Mouse (Mus musculus): ENCODE results near the gene Synpr. TPM values are rescaled to one million over a fixed set of nuclear protein-coding genes. Genes with fewer than 3 reads are reported as not detected.

Gene Synpr
- total and polyA plus RNA-seq, 3 experiments: not detected

DNA sequence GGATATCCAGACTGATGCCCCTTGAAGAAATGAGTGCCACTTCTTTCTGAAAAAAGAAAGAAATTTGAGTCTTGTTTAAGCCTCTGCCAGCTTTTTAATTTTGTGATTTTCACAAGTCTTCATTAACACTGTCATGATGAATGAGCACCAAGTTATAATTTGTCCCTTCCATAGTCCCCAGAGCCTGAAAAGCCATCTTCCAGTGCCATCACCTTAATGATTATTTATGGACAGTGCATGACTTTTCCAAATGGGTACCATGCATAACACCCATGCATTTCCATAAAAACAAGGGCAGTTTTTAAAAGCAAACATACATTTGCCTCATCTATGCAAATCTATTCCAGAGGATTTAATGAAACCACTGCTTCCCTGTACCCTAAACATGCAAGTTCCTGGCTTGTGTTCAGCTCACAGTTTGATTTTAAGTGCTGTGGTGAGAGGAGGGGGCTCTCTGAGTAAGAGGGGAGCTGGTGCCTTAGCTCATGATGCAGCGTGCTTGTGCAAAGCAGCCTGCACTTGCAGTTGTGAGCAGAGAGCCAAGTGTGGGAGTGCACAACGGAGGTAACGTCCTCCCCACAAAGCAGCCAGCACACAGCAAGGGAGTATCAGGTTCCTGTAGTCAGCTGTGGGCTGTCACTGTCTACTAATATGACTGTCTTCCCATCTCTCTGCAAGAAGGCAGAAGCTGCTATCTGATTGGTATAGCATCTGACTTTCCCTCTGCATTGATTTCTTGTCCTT is 169.1 kb downstream of the Synpr start:
- Histone ChIP-seq H3K4me3 (replicated peaks in 1 of 3; ENCODE audit: low read depth in 2 of 3, low read length in 2 of 3, poor library complexity in 1 of 3) (no peak overlapping the region), H3K4me2 (ENCODE audit: insufficient read depth, low read depth, poor library complexity, severe bottlenecking) (no peak overlapping the region), H3K36me3 (replicated peaks in 1 of 2; ENCODE audit: control insufficient read depth in 1 of 2, insufficient read depth in 1 of 2, low read length in 1 of 2) (no peaks in the 10 kb centered on the region), H3K27ac (ENCODE audit: insufficient read depth, low read depth) (no peak overlapping the region), H3K9me3 (replicated peaks; ENCODE audit: low read length) (no peaks in the 10 kb centered on the region), H3K27me3 (replicated peaks) (no peaks in the 10 kb centered on the region), H3K4me1 (ENCODE audit: control insufficient read depth in 1 of 2, insufficient read depth in 2 of 2) (no peaks in the 10 kb centered on the region), H3K9ac (ENCODE audit: insufficient read depth, low read depth) (no peak overlapping the region), H3K79me2 (replicated peaks; ENCODE audit: control insufficient read depth, extremely low read depth, insufficient read depth, poor library complexity, severe bottlenecking) (no peaks in the 10 kb centered on the region)
- in situ Hi-C loops (cut with MboI; ENCODE audit: low pct_ligation_motif_present, low pct_unique_long_range_greater_than_20kb, low sequenced_read_pairs): no loop called here
- dilution Hi-C loops (cut with MboI; ENCODE audit: extremely low pct_ligation_motif_present, extremely low pct_unique_long_range_greater_than_20kb, low sequenced_read_pairs): no loop called here
- TF ChIP-seq RAD21 (IDR thresholded peaks at IDR 0.05; ENCODE audit: low read depth, low read length): no peak
- TF ChIP-seq ZKSCAN1 (IDR thresholded peaks at IDR 0.05; ENCODE audit: borderline replicate concordance, low read depth, low read length): no peak
- DNase-seq (ENCODE audit: extremely low read depth): no peak

DNA sequence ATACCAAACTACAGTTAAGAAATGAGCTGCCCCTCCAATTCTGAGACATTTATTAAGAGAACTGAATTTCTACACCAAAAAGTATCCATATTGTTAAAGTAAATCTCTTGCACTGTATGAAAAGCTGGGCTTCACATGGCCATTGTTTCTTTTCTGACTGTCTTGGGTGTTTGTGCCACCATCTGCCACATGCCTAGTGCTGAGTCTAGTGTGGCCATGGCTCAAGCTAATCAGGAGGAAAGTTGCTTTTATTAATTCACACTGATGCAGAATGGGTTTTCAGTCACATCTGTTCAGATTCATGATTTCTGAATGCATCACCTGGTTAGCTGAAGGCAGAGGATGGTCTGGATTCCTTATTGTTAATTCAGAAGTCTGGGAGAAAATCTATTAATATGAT is 170.4 kb downstream of the Synpr start:
- in situ Hi-C loops (cut with MboI; ENCODE audit: low pct_ligation_motif_present, low pct_unique_long_range_greater_than_20kb, low sequenced_read_pairs): no loop called here
- H3K4me3 ChIP-seq (replicated peaks in 1 of 3; ENCODE audit: low read depth in 2 of 3, low read length in 2 of 3, poor library complexity in 1 of 3): no peak overlapping the region
- H3K9ac ChIP-seq (ENCODE audit: insufficient read depth, low read depth): no peak overlapping the region
- H3K36me3 ChIP-seq (replicated peaks in 1 of 2; ENCODE audit: control insufficient read depth in 1 of 2, insufficient read depth in 1 of 2, low read length in 1 of 2): no peaks in the 10 kb centered on the region
- H3K4me2 ChIP-seq (ENCODE audit: insufficient read depth, low read depth, poor library complexity, severe bottlenecking): no peak overlapping the region
- no peaks in the 10 kb centered on the region for H3K4me1 ChIP-seq (ENCODE audit: control insufficient read depth in 1 of 2, insufficient read depth in 2 of 2)
- no peak for DNase-seq (ENCODE audit: extremely low read depth)
- H3K9me3 ChIP-seq (replicated peaks; ENCODE audit: low read length): no peaks in the 10 kb centered on the region
- H3K27me3 ChIP-seq (replicated peaks): no peaks in the 10 kb centered on the region
- dilution Hi-C loops (cut with MboI; ENCODE audit: extremely low pct_ligation_motif_present, extremely low pct_unique_long_range_greater_than_20kb, low sequenced_read_pairs): no loop called here
- H3K27ac ChIP-seq (ENCODE audit: insufficient read depth, low read depth): no peak overlapping the region
- TF ChIP-seq MEF2A (IDR thresholded peaks at IDR 0.05; ENCODE audit: borderline replicate concordance, low read depth, low read length) (no peak), JUN (IDR thresholded peaks at IDR 0.05; ENCODE audit: insufficient read depth, low read depth, low read length) (no peak), CHD2 (IDR thresholded peaks at IDR 0.05; ENCODE audit: low read length) (no peak), ZKSCAN1 (IDR thresholded peaks at IDR 0.05; ENCODE audit: borderline replicate concordance, low read depth, low read length) (no peak), USF1 (IDR thresholded peaks at IDR 0.05; ENCODE audit: low read depth, low read length) (no peak), SIN3A (IDR thresholded peaks at IDR 0.05; ENCODE audit: low read length) (no peak), CHD1 (IDR thresholded peaks at IDR 0.05; ENCODE audit: low read depth, low read length) (no peak), USF2 (conservative IDR thresholded peaks at IDR 0.05; ENCODE audit: low read depth, low read length) (no peak), POLR2AphosphoS2 (IDR thresholded peaks at IDR 0.05; ENCODE audit: low read depth, low read length) (no peak), PAX5 (IDR thresholded peaks at IDR 0.05; ENCODE audit: low read length) (no peak), IRF4 (IDR thresholded peaks at IDR 0.05; ENCODE audit: low read depth, low read length) (no peak), RAD21 (IDR thresholded peaks at IDR 0.05; ENCODE audit: low read depth, low read length) (no peak), UBTF (IDR thresholded peaks at IDR 0.05; ENCODE audit: low read depth, low read length) (no peak), ZMIZ1 (IDR thresholded peaks at IDR 0.05; ENCODE audit: low read depth, low read length) (no peak), ZC3H11A (IDR thresholded peaks at IDR 0.05; ENCODE audit: low read depth, low read length) (no peak), EP300 (IDR thresholded peaks at IDR 0.05; ENCODE audit: low read length) (no peak), JUND (conservative IDR thresholded peaks at IDR 0.05; ENCODE audit: low read depth, low read length) (no peak)
- no peaks in the 10 kb centered on the region for H3K79me2 ChIP-seq (replicated peaks; ENCODE audit: control insufficient read depth, extremely low read depth, insufficient read depth, poor library complexity, severe bottlenecking)

Data from CH12.LX (cell line).